Mouse (Mus musculus): ENCODE measurements at regions not wholly inside any gene's neighbourhood (a gene's known extent, or its start where the extent isn't known, plus 50 kb on each side); places are given as distances from the start of the nearest gene placed in this dataset.

GRCm38 (mm10) chr3:136993473-136993872 is 323.5 kb downstream of the Ppp3ca start:
- no peak for DNase-seq

- peak; percentile 46 to 67 for DNase-seq
These were observed 324.6 kb downstream of the Ppp3ca start for GRCm38 (mm10) chr3:136994361-136995083.

- DNase-seq = no peak
These were observed 325.8 kb downstream of the Ppp3ca start for GRCm38 (mm10) chr3:136995611-136996335.

GRCm38 (mm10) chr3:136996381-136996895 is 326.5 kb downstream of the Ppp3ca start:
- DNase-seq = no peak

- peak in 1 of 2 experiments; percentile 26 for DNase-seq
These were observed 329.3 kb upstream of the Emcn start for GRCm38 (mm10) chr3:137011551-137011950.

GRCm38 (mm10) chr3:137014686-137015085 is 326.2 kb upstream of the Emcn start:
- DNase-seq = no peak

GRCm38 (mm10) chr3:137015199-137015598 is 325.7 kb upstream of the Emcn start:
- DNase-seq = no peak

- DNase-seq = peak in 1 of 2 experiments; percentile 34
These were observed 320.8 kb upstream of the Emcn start for GRCm38 (mm10) chr3:137019971-137020634.

GRCm38 (mm10) chr3:137029546-137029945 is 311.3 kb upstream of the Emcn start:
- no peak for DNase-seq

GRCm38 (mm10) chr3:137032802-137033201 is 308.1 kb upstream of the Emcn start:
- no peak for DNase-seq

- no peak for DNase-seq
These were observed 301.2 kb upstream of the Emcn start for GRCm38 (mm10) chr3:137039638-137040037.

GRCm38 (mm10) chr3:137056544-137057224 is 284.2 kb upstream of the Emcn start:
- DNase-seq = no peak

- DNase-seq = peak; percentile 65 to 67
These were observed 283.5 kb upstream of the Emcn start for GRCm38 (mm10) chr3:137057225-137057910.

- no peak for DNase-seq
These were observed 283.0 kb upstream of the Emcn start for GRCm38 (mm10) chr3:137057911-137058260.

- peak; percentile 23 to 58 for DNase-seq
These were observed 278.8 kb upstream of the Emcn start for GRCm38 (mm10) chr3:137062067-137062466.

GRCm38 (mm10) chr3:137067336-137067735 is 273.5 kb upstream of the Emcn start:
- peak; percentile 10 to 30 for DNase-seq

GRCm38 (mm10) chr3:137069334-137069733 is 271.5 kb upstream of the Emcn start:
- DNase-seq = no peak

- peak; percentile 19 to 44 for DNase-seq
These were observed 262.9 kb upstream of the Emcn start for GRCm38 (mm10) chr3:137077718-137078599.

- DNase-seq = no peak
These were observed 262.3 kb upstream of the Emcn start for GRCm38 (mm10) chr3:137078600-137078975.

- DNase-seq = no peak
These were observed 254.0 kb upstream of the Emcn start for GRCm38 (mm10) chr3:137086896-137087295.
